Mouse (Mus musculus) limb, embryonic 10.5 days (tissue): Measurements from ENCODE around the gene Retnlb. TPM values are rescaled to one million over a fixed set of nuclear protein-coding genes. Genes with fewer than 3 reads are reported as not detected.
"Not testable (repeated sequence)": the region's sequence is repeated elsewhere in the genome, so short reads cannot be mapped to it uniquely, and the experiment has no call there.

Experiments used
- DNase-seq: peaks from one replicate; pipeline ENCODE4 v3.0.0-alpha.2; 2017; ENCODE audit warnings: low spot score
- H3K27ac ChIP-seq: fragments of 300-500 bp; sonication (generic); 2 replicates; pipeline ENCODE4 v1.5.1; 2016; ENCODE audit warnings: mild to moderate bottlenecking
- H3K27me3 ChIP-seq: fragments of 300-500 bp; sonication (generic); 2 replicates; pipeline ENCODE4 v1.6.1; 2016; ENCODE audit warnings: low read depth, mild to moderate bottlenecking; ENCODE audit not compliant: poor library complexity, severe bottlenecking
- H3K36me3 ChIP-seq: fragments of 300-500 bp; sonication (generic); 2 replicates; pipeline ENCODE4 v1.6.1; 2016; ENCODE audit warnings: mild to moderate bottlenecking, moderate library complexity
- H3K4me1 ChIP-seq: fragments of 300-500 bp; sonication (generic); 2 replicates; pipeline ENCODE4 v1.6.1; 2016
- H3K4me3 ChIP-seq: fragments of 300-500 bp; sonication (generic); 2 replicates; pipeline ENCODE4 v1.5.1; 2016; ENCODE audit warnings: mild to moderate bottlenecking, moderate library complexity
- H3K9me3 ChIP-seq: fragments of 300-500 bp; sonication (generic); replicated peaks from 2 replicates; pipeline ENCODE4 v1.6.1; 2016; ENCODE audit warnings: mild to moderate bottlenecking
- WGBS: fragments of 180-500 bp; shearing (Covaris S2); methylation state at CpG from one replicate; pipeline ENCODE4 v1.1.7; 2016; 5-methylcytosine and 5-hydroxymethylcytosine counted together
- polyA plus RNA-seq: library from polyadenylated mRNA; unstranded; fragments of >200 nt; fragmentation: Nextera tagmentation; extraction: Ambion mirVana; gene quantifications from 2 replicates; pipeline ENCODE4 v1.2.1, GENCODE M21; 2016

Retnlb gene
- polyA plus RNA-seq, 1 experiment from 2014 or later, result not detected

- Histone ChIP-seq H3K27ac (no peak overlapping the region), H3K9me3 (no peaks in the 10 kb centered on the region), H3K4me1 (no peaks in the 10 kb centered on the region), H3K4me3 (no peak overlapping the region), H3K27me3 (no peaks in the 10 kb centered on the region), H3K36me3 (no peaks in the 10 kb centered on the region)
- 90% methylated on average over 6 of the region's 6 CpGs for WGBS
- DNase-seq, result no peak
Measured at GRCm38 (mm10) chr16:48818524-48818923, 1.9 kb downstream of the Retnlb start.

GRCm38 (mm10) chr16:48826474-48826873 lies 9.8 kb downstream of the Retnlb start:
- no peaks in the 10 kb centered on the region for H3K4me1 ChIP-seq
- no peaks in the 10 kb centered on the region for H3K27me3 ChIP-seq
- no peaks in the 10 kb centered on the region for H3K36me3 ChIP-seq
- H3K27ac ChIP-seq, result no peak overlapping the region
- H3K4me3 ChIP-seq, result no peak overlapping the region
- no peaks in the 10 kb centered on the region for H3K9me3 ChIP-seq
- 90% methylated on average over 3 of the region's 3 CpGs for WGBS
- DNase-seq, result no peak

- Histone ChIP-seq H3K36me3 (no peaks in the 10 kb centered on the region), H3K27me3 (no peaks in the 10 kb centered on the region), H3K4me1 (no peaks in the 10 kb centered on the region), H3K4me3 (no peak overlapping the region), H3K27ac (no peak overlapping the region), H3K9me3 (no peaks in the 10 kb centered on the region)
- WGBS, result 57% methylated on average over 1 of the region's 1 CpGs
- no peak for DNase-seq
Measured at GRCm38 (mm10) chr16:48827625-48828024, 11.0 kb downstream of the Retnlb start.

GRCm38 (mm10) chr16:48829060-48829459 lies 12.4 kb downstream of the Retnlb start:
- Histone ChIP-seq H3K36me3 (no peaks in the 10 kb centered on the region), H3K4me1 (no peaks in the 10 kb centered on the region), H3K9me3 (no peaks in the 10 kb centered on the region), H3K27ac (no peak overlapping the region), H3K27me3 (no peaks in the 10 kb centered on the region), H3K4me3 (no peak overlapping the region)
- WGBS, result 85% methylated on average over 4 of the region's 4 CpGs
- no peak for DNase-seq

- no peaks in the 10 kb centered on the region for H3K36me3 ChIP-seq
- no peaks in the 10 kb centered on the region for H3K9me3 ChIP-seq
- no peak overlapping the region for H3K27ac ChIP-seq
- H3K4me1 ChIP-seq, result no peaks in the 10 kb centered on the region
- 72% methylated on average over 8 of the region's 8 CpGs for WGBS
- H3K27me3 ChIP-seq, result no peaks in the 10 kb centered on the region
- H3K4me3 ChIP-seq, result no peak overlapping the region
- no peak for DNase-seq
Measured at GRCm38 (mm10) chr16:48832055-48832454, 15.4 kb downstream of the Retnlb start.

GRCm38 (mm10) chr16:48833626-48834025 lies 17.0 kb downstream of the Retnlb start:
- H3K4me3 ChIP-seq, H3K4me1 ChIP-seq, H3K27me3 ChIP-seq, H3K9me3 ChIP-seq, DNase-seq, H3K36me3 ChIP-seq, H3K27ac ChIP-seq: not testable (repeated sequence)
- 83% methylated on average over 1 of the region's 1 CpGs for WGBS

GRCm38 (mm10) chr16:48842266-48842665 lies 25.6 kb downstream of the Retnlb start, which contains the start of gene Retnla:
Gene Retnla (plus strand): TSS chr16:48842551.
- Histone ChIP-seq H3K4me3 (no peak within 1 kb of the TSS), H3K27ac (no peak within 1 kb of the TSS), H3K4me1 (no peaks in the 10 kb centered on the region), H3K9me3 (no peaks in the 10 kb centered on the region), H3K36me3 (no peaks in the 10 kb centered on the region), H3K27me3 (no peaks in the 10 kb centered on the region)
- no peak for DNase-seq
- WGBS, result 87% methylated on average over 3 of the region's 3 CpGs

GRCm38 (mm10) chr16:48843671-48844386 lies 27.2 kb downstream of the Retnlb start:
- Histone ChIP-seq H3K27ac (no peak overlapping the region), H3K36me3 (no peaks in the 10 kb centered on the region), H3K27me3 (no peaks in the 10 kb centered on the region), H3K9me3 (no peaks in the 10 kb centered on the region), H3K4me3 (no peak overlapping the region), H3K4me1 (no peaks in the 10 kb centered on the region)
- 90% methylated on average over 4 of the region's 4 CpGs for WGBS
- DNase-seq, result no peak

- WGBS, result 89% methylated on average over 1 of the region's 1 CpGs
- not testable (repeated sequence) for H3K27me3 ChIP-seq, H3K4me3 ChIP-seq, H3K9me3 ChIP-seq, H3K36me3 ChIP-seq, H3K27ac ChIP-seq, H3K4me1 ChIP-seq, DNase-seq
Measured at GRCm38 (mm10) chr16:48865004-48865403, 48.3 kb downstream of the Retnlb start.

GRCm38 (mm10) chr16:48867690-48868089 lies 51.0 kb downstream of the Retnlb start:
- Histone ChIP-seq H3K4me1 (no peaks in the 10 kb centered on the region), H3K9me3 (no peaks in the 10 kb centered on the region), H3K27ac (no peak overlapping the region), H3K36me3 (no peaks in the 10 kb centered on the region), H3K4me3 (no peak overlapping the region), H3K27me3 (no peaks in the 10 kb centered on the region)
- WGBS, result 63% methylated on average over 2 of the region's 2 CpGs
- DNase-seq, result no peak

Other genes with a start within 250 kb of the Retnlb start
- gene Trat1, start 44.8 kb upstream of the Retnlb start, polyA plus RNA-seq, result not detected in 2 replicates
- not detected in 2 replicates for gene Retnla, start 25.7 kb downstream of the Retnlb start, polyA plus RNA-seq
- gene Retnlg, start 55.8 kb downstream of the Retnlb start, polyA plus RNA-seq, result not detected in 2 replicates
- 26.2 and 37.4 TPM in 2 replicates for gene Dzip3, start 177.3 kb downstream of the Retnlb start, polyA plus RNA-seq
- 40.7 and 45.2 TPM in 2 replicates for gene Cip2a, start 177.3 kb downstream of the Retnlb start, polyA plus RNA-seq
- 0.13 and 0.20 TPM in 2 replicates for gene Myh15, start 240.6 kb downstream of the Retnlb start, polyA plus RNA-seq